Mouse (Mus musculus): ENCODE results near the gene Acsl1. TPM values are rescaled to one million over a fixed set of nuclear protein-coding genes. Genes with fewer than 3 reads are reported as not detected.
"Not testable (repeated sequence)": the region's sequence is repeated elsewhere in the genome, so short reads cannot be mapped to it uniquely, and the experiment has no call there.

The Acsl1 gene
- polyA plus RNA-seq, 1 experiment from 2014 or later: 20.3 TPM

DNA sequence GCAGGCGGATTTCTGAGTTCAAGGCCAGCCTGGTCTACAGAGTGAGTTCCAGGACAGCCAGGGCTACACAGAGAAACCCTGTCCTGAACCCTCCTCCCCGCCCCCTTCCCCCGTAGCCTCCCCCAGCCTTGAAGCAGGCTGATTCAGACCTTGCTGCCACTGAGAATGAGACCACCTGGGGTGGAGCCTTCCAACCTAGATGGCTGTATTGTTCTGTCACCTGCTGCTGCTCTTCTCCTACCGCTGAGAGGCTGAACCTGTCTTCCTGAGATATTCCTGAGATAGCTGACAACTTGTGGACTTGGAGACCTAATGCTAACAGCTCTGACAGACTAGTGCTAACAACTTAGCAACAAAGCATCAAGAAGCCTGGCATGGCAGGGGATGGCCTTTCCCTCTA, 113.5 kb downstream of the Acsl1 start:
- H3K9me3 ChIP-seq (ENCODE audit: control insufficient read depth, low read length); ATAC-seq (ENCODE audit: low read depth); H3K36me3 ChIP-seq (ENCODE audit: control insufficient read depth, insufficient read depth, low read length); H3K4me2 ChIP-seq (ENCODE audit: low read depth, low read length); H3K4me1 ChIP-seq (replicated peaks; ENCODE audit: control insufficient read depth, insufficient read depth, low read length); H3K4me3 ChIP-seq (ENCODE audit: low read length); H3K27ac ChIP-seq (ENCODE audit: low read length); H3K27me3 ChIP-seq (ENCODE audit: control insufficient read depth, insufficient read depth, low read depth, low read length); H3K9ac ChIP-seq (ENCODE audit: low read length): not testable (repeated sequence)
- WGBS: 57% methylated on average over 4 of the region's 4 CpGs

DNA sequence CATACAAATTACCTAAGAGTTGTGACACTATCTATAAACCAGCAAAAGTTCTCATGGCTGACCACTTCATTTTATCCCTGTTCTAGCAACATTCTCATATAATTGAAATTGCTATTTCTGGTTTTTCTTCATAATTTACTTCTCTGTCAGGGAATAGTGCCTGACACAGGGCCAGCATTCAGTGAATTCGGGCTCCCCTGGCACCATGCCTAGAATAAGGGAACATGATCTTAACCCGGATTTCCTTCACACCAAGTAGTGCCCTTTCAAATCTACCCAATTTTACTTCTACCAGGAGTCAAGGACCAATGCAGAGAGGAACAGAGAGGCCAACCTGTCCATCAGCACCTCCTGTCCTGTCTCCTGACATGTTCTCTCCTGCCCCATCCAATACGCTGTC, 114.7 kb downstream of the Acsl1 start:
- Histone ChIP-seq H3K27me3 (ENCODE audit: control insufficient read depth, insufficient read depth, low read depth, low read length) (no peaks in the 10 kb centered on the region), H3K4me1 (replicated peaks; ENCODE audit: control insufficient read depth, insufficient read depth, low read length) (no peaks in the 10 kb centered on the region), H3K4me2 (ENCODE audit: low read depth, low read length) (no peak overlapping the region), H3K9ac (ENCODE audit: low read length) (no peak overlapping the region), H3K9me3 (ENCODE audit: control insufficient read depth, low read length) (no peaks in the 10 kb centered on the region), H3K36me3 (ENCODE audit: control insufficient read depth, insufficient read depth, low read length) (peaks cover 2% of the 10 kb centered on the region; the same call in 1 of the 2 replicates), H3K27ac (ENCODE audit: low read length) (no peak overlapping the region), H3K4me3 (ENCODE audit: low read length) (no peak overlapping the region)
- ATAC-seq (ENCODE audit: low read depth): no peak
- 48% methylated on average over 3 of the region's 3 CpGs for WGBS

Other genes starting within 250 kb of the Acsl1 start
- gene Helt, start 176.4 kb upstream of the Acsl1 start, polyA plus RNA-seq (2015; fragmentation: Nextera tagmentation; extraction: Ambion mirVana): not detected in 2 replicates
- 18.1 and 22.3 TPM in 2 replicates for gene Cenpu, start 81.0 kb downstream of the Acsl1 start, polyA plus RNA-seq (2015; fragmentation: Nextera tagmentation; extraction: Ambion mirVana)
- 13.2 and 15.2 TPM in 2 replicates for gene Primpol, start 146.2 kb downstream of the Acsl1 start, polyA plus RNA-seq (2015; fragmentation: Nextera tagmentation; extraction: Ambion mirVana)
- 85.0 and 89.8 TPM in 2 replicates for gene Casp3, start 146.3 kb downstream of the Acsl1 start, polyA plus RNA-seq (2015; fragmentation: Nextera tagmentation; extraction: Ambion mirVana)